Mouse (Mus musculus) gonadal fat pad, adult 2 months (tissue): ENCODE measurements around the gene Rpl10a. TPM values are rescaled to one million over a fixed set of nuclear protein-coding genes. Genes with fewer than 3 reads are reported as not detected.
"Not testable (repeated sequence)": the region's sequence is repeated elsewhere in the genome, so short reads cannot be mapped to it uniquely, and the experiment has no call there.

Experiments
- DNase-seq: peaks from one replicate; pipeline ENCODE4 v3.0.0-alpha.2; 2012; ENCODE audit warnings: low read depth
- polyA plus RNA-seq: library from polyadenylated mRNA; depleted of rRNA; stranded (reverse); fragments of >200 nt; gene quantifications from 2 replicates; pipeline ENCODE4 v1.2.3, GENCODE M21; 2012; rRNA removed

The Rpl10a gene
- polyA plus RNA-seq, 1 experiment, result 1,759 TPM

GRCm38 (mm10) chr17:28358576-28359261 lies 30.4 kb downstream of the Rpl10a start:
- not testable (repeated sequence) for DNase-seq

- no peak for DNase-seq
Observed at GRCm38 (mm10) chr17:28360531-28361277, 32.4 kb downstream of the Rpl10a start.

- no peak for DNase-seq
Observed at GRCm38 (mm10) chr17:28361921-28362652, 33.8 kb downstream of the Rpl10a start.

- DNase-seq, result no peak
Observed at GRCm38 (mm10) chr17:28362653-28363292, 34.5 kb downstream of the Rpl10a start.

- no peak for DNase-seq
Observed at GRCm38 (mm10) chr17:28363507-28363906, 35.2 kb downstream of the Rpl10a start.

- DNase-seq, result no peak
Observed at GRCm38 (mm10) chr17:28365122-28365521, 36.9 kb downstream of the Rpl10a start, which contains the start of gene Tulp1. Tulp1 (minus strand) TSS chr17:28365222.

- DNase-seq, result no peak
Observed at GRCm38 (mm10) chr17:28368449-28368848, 40.2 kb downstream of the Rpl10a start.

- no peak for DNase-seq
Observed at GRCm38 (mm10) chr17:28369056-28369455, 40.8 kb downstream of the Rpl10a start.

- DNase-seq, result no peak
Observed at GRCm38 (mm10) chr17:28371286-28371685, 43.0 kb downstream of the Rpl10a start.

- no peak for DNase-seq
Observed at GRCm38 (mm10) chr17:28371941-28372340, 43.7 kb downstream of the Rpl10a start.

- no peak for DNase-seq
Observed at GRCm38 (mm10) chr17:28373821-28374220, 45.5 kb downstream of the Rpl10a start.

- DNase-seq, result no peak
Observed at GRCm38 (mm10) chr17:28374494-28374893, 46.2 kb downstream of the Rpl10a start.

GRCm38 (mm10) chr17:28375592-28376061 lies 47.4 kb downstream of the Rpl10a start:
- no peak for DNase-seq

GRCm38 (mm10) chr17:28380255-28380654 lies 52.0 kb downstream of the Rpl10a start:
- DNase-seq, result no peak

Other genes starting within 250 kb of the Rpl10a start
- gene Tcp11, start 247.8 kb upstream of the Rpl10a start, polyA plus RNA-seq, result 26.7 and 38.1 TPM in 2 replicates
- 2.1 and 2.6 TPM in 2 replicates for gene Scube3, start 186.3 kb upstream of the Rpl10a start, polyA plus RNA-seq
- 81.9 and 85.8 TPM in 2 replicates for gene Zfp523, start 151.3 kb upstream of the Rpl10a start, polyA plus RNA-seq
- 11.6 and 15.3 TPM in 2 replicates for gene Def6, start 120.7 kb upstream of the Rpl10a start, polyA plus RNA-seq
- gene Ppard, start 95.8 kb upstream of the Rpl10a start, polyA plus RNA-seq, result 40.7 and 42.7 TPM in 2 replicates
- gene Fance, start 15.0 kb upstream of the Rpl10a start, polyA plus RNA-seq, result 14.8 and 17.7 TPM in 2 replicates
- 18.8 and 21.1 TPM in 2 replicates for gene Tead3, start 22.3 kb downstream of the Rpl10a start, polyA plus RNA-seq
- gene Tulp1, start 36.8 kb downstream of the Rpl10a start, polyA plus RNA-seq, result 1.3 and 1.7 TPM in 2 replicates
- 133 and 182 TPM in 2 replicates for gene Fkbp5, start 189.1 kb downstream of the Rpl10a start, polyA plus RNA-seq
- gene Armc12, start 202.3 kb downstream of the Rpl10a start, polyA plus RNA-seq, result 2.2 and 2.4 TPM in 2 replicates
- 1,738 and 2,096 TPM in 2 replicates for gene Clpsl2, start 220.9 kb downstream of the Rpl10a start, polyA plus RNA-seq
- gene Clps, start 232.3 kb downstream of the Rpl10a start, polyA plus RNA-seq, result 1.7 and 8.1 TPM in 2 replicates
- not detected in 2 replicates for gene Lhfpl5, start 247.2 kb downstream of the Rpl10a start, polyA plus RNA-seq